Mouse (Mus musculus) ovary, postnatal 36 days (tissue): Measurements from ENCODE around the gene Slc9a3.

Experiments
- DNase-seq: peaks from one replicate; pipeline ENCODE4 v3.0.0; 2022; ENCODE audit warnings: low spot score, mixed read lengths

Gene Slc9a3

DNA sequence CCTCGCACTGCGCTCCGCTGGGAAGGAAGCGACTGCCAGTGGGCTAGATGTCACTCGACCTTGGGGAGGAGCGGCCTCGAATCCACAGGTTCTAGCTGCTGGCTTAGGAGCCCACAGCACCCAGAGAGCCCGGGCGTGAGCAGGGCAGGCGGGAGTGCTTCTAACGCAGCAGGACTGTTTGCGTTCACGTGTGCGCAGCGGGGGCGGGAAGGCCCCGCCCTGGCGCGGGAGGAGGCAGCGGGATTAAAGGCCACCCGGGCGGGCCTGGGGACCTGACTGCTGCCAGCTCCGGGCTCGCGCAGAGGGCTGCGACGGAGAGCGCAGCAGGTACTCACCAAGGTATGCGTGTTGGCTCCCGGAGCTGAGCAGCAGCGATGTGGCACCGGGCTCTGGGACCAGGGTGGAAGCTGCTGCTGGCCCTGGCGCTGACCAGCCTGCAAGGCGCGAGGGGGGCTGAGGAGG lies at the start of gene Slc9a3:
Gene Slc9a3 (plus strand): TSS at position 317 of the 462 bp plus-strand sequence.
- DNase-seq = peak; percentile 48

DNA sequence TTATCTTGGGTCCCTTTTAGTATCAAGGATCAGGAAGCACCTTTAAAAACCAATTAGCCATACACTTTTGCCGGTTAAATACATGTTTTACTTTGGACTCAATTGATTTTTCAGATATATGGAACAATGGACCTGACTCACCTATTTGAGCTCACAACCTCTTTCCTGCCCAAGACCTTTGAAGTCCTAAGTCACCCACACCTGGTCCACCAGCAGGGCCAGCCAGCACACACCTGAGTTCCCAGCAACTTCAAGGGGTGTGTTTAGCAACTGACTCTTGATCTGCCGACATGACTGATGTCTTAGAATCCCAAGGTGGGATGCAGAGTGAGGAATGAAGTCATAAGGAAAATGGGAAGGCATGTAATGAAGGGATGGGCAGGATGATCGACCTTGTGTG lies 49.5 kb upstream of the Slc9a3 start:
- DNase-seq = no peak

GRCm38 (mm10) chr13:74073369-74073768 lies 47.9 kb upstream of the Slc9a3 start:
- no peak for DNase-seq

GRCm38 (mm10) chr13:74090265-74090664 lies 31.0 kb upstream of the Slc9a3 start:
- no peak for DNase-seq

- DNase-seq = no peak
Observed at GRCm38 (mm10) chr13:74095936-74096335, 25.3 kb upstream of the Slc9a3 start.

- peak; percentile 78 for DNase-seq
Observed at GRCm38 (mm10) chr13:74096715-74097363, 24.4 kb upstream of the Slc9a3 start.

- no peak for DNase-seq
Observed at GRCm38 (mm10) chr13:74098913-74099312, 22.3 kb upstream of the Slc9a3 start.

DNA sequence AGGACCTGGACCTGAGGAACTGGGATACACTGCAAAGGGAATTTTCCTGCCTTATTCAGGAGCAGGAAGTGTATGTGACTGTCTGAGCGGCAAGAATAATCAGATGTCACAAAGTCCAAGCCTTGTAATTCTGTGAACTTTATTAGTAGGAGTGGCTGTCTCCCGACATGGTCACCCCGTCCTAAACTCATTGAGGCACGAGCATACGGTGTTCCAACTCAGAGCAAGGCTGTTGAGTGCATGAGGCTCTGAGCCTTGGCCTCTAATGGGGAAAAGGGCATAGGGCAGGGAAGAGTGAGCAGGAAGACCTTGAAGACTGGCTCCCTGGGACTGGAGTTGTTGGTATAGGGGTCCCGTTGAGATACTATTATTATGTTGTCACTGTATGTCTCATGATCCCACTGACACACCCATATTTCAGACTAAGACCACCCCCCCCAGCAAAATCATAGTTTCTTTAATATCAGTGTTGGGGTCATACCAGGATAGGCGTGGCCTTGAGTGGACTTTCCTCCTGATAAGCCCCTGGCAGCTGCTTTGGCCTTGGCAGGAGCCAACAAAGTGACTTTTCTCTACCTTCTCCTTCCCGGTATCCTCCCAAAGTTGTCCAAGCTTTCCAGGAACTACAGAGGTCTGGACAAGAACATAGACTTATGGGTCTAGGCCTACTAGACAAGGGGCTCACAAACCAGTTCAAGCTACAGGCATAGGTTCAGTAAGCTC lies 19.0 kb upstream of the Slc9a3 start:
- DNase-seq = no peak

GRCm38 (mm10) chr13:74102831-74103582 lies 18.2 kb upstream of the Slc9a3 start:
- DNase-seq = no peak

- no peak for DNase-seq
Observed at GRCm38 (mm10) chr13:74104417-74104816, 16.8 kb upstream of the Slc9a3 start.

DNA sequence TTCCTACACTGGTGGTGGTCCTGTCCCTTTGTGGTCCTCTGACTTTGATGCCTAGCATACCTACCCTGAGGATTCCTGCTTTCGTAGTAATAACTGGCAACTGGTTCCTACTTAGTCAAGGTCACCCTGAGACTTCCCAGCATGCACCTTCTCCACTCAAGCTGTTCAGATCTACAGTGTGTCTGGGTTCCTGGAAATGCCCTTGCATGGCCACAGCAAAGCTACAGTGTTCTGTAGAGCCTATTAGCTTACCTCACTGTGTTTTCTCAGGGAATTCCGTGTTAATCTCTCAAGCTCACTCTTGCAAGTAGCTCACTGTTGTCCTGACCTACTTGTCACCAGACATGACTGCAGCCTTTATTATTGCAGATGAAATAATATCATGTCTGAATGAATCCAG lies 13.8 kb upstream of the Slc9a3 start:
- no peak for DNase-seq

GRCm38 (mm10) chr13:74112593-74112992 lies 8.7 kb upstream of the Slc9a3 start:
- DNase-seq = no peak

DNA sequence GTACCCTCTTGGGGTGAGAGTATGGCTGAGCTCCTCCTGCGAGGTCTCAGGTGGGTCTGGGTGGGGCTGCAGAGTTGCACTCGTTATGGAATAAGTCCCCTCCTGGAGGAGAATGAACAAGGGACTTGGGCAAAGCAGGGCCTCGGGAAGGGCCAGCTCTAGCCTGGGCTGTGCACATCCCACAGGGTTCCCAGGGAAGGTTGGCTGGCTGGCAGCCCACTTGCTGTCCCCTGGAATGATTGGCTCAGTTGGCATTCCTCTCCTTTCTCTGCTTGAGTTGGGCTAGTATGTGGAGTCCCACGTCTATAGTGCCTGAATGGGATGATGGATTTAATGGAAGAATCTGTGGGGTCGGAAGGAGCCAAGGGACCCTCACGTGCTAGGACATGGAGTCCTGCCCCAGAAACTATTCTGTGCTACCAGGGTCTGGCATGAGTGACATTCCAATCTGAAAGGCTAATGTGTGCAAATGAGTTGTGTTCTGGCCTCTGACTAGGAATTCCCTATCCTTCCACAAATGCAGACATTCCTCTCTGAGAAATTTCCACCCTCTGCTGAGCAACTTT lies 7.5 kb upstream of the Slc9a3 start:
- DNase-seq = no peak

- DNase-seq = no peak
Observed at GRCm38 (mm10) chr13:74121795-74122330, 606 bp downstream of the Slc9a3 start.

- DNase-seq = no peak
Observed at GRCm38 (mm10) chr13:74122632-74123031, 1.4 kb downstream of the Slc9a3 start.

GRCm38 (mm10) chr13:74127571-74127970 lies 6.3 kb downstream of the Slc9a3 start:
- no peak for DNase-seq

GRCm38 (mm10) chr13:74129909-74130308 lies 8.7 kb downstream of the Slc9a3 start:
- DNase-seq = no peak

DNA sequence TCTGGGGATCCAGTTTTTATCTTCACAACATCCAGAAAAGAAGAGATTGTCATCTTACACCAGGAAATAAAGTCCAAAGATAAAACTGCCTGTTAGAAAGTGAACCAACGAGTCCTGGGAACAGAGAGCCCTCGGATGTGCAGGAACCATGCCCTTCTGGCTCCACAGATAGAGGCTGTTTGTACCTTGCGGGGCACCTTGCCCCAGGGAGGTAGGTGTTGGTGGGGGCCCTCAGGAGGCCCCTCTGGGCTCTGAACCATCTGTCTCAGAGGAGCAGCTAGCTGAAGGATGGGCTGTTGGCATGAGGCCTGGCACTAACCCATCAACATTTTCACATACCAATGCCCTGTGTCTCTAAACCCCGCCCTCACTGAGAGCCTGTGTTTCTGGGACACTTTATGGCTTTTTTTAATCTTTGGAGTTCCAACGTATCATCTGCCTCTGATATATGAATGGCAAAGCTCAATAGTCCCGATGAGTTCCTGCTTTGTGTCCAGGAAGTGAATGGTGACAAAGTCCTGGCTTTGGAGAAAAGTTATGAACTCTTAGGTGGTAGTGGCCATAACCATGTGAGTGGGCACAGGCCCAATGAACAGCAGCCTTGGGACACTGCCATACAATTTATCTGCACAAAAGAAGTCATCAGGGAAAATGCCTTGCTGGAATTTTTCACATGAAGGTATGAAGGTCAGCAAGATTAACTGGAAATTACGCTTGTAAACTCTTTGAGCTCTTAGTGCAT lies 17.8 kb downstream of the Slc9a3 start:
- DNase-seq = no peak

- no peak for DNase-seq
Observed at GRCm38 (mm10) chr13:74140793-74141192, 19.5 kb downstream of the Slc9a3 start.

- no peak for DNase-seq
Observed at GRCm38 (mm10) chr13:74143282-74143681, 22.0 kb downstream of the Slc9a3 start.

- no peak for DNase-seq
Observed at GRCm38 (mm10) chr13:74144120-74144884, 23.0 kb downstream of the Slc9a3 start.
